Comparison of ENCODE assay signal across 8 mouse cellular contexts in genomic region chr9:107374623-107375022, GRCm38 (mm10). TPM values are rescaled to one million over a fixed set of nuclear protein-coding genes. Genes with fewer than 3 reads are reported as not detected.
DNase-seq lines count a peak whose midpoint lies in the region; ATAC-seq and TF ChIP-seq lines count a peak whose summit lies in the region.

No protein-coding gene starts in this region.

- no peaks in the 10 kb centered on the region for H3K36me3 ChIP-seq in midbrain, postnatal 0 days (ENCODE audit: insufficient read depth, low read length)
- H3K36me3 ChIP-seq in midbrain, embryonic 13.5 days: no peaks in the 10 kb centered on the region
- H3K36me3 ChIP-seq in hindbrain, embryonic 14.5 days (replicated peaks; ENCODE audit: control insufficient read depth, insufficient read depth): no peaks in the 10 kb centered on the region

- ATAC-seq in midbrain, postnatal 0 days (ENCODE audit: low FRiP score): no peak
- ATAC-seq in midbrain, embryonic 13.5 days: no peak
- no peak for ATAC-seq in frontal cortex, adult (ENCODE audit: low TSS enrichment)
- no peak for ATAC-seq in hindbrain, embryonic 14.5 days (ENCODE audit: low FRiP score)

- peak; percentile 74 to 80 for DNase-seq in cerebellum, postnatal 10 days
- no peak for DNase-seq in cerebellum, adult 8-10 months
- no peak for DNase-seq in midbrain, postnatal 0 days (ENCODE audit: low spot score)
- DNase-seq in induced T-regulatory cell, adult 2 months (ENCODE audit: low read depth): peak; percentile 65
- peak; percentile 78 for DNase-seq in retina, embryonic 14.5 days (ENCODE audit: low spot score)
- no peak for DNase-seq in hindbrain, embryonic 14.5 days (ENCODE audit: low spot score)

- H3K4me2 ChIP-seq in midbrain, postnatal 0 days (ENCODE audit: low read depth, low read length, poor library complexity, severe bottlenecking): no peak overlapping the region
- H3K4me2 ChIP-seq in midbrain, embryonic 13.5 days (replicated peaks): no peak overlapping the region
- no peak overlapping the region for H3K4me2 ChIP-seq in hindbrain, embryonic 14.5 days (replicated peaks)

- WGBS in midbrain, postnatal 0 days: 14% methylated on average over 8 of the region's 8 CpGs
- WGBS in midbrain, embryonic 13.5 days: 6% methylated on average over 8 of the region's 8 CpGs
- 7% methylated on average over 8 of the region's 8 CpGs for WGBS in hindbrain, embryonic 14.5 days

- no peak overlapping the region for H3K9ac ChIP-seq in midbrain, postnatal 0 days (replicated peaks; ENCODE audit: low read length, poor library complexity, severe bottlenecking)
- no peak overlapping the region for H3K9ac ChIP-seq in midbrain, embryonic 13.5 days (replicated peaks)
- H3K9ac ChIP-seq in hindbrain, embryonic 14.5 days: no peak overlapping the region

- peak; percentile 54 for TF ChIP-seq CTCF in midbrain, postnatal 0 days (IDR thresholded peaks at IDR 0.05)

- no peak overlapping the region for H3K27ac ChIP-seq in midbrain, postnatal 0 days (ENCODE audit: low read depth, low read length)
- no peak overlapping the region for H3K27ac ChIP-seq in midbrain, embryonic 13.5 days
- no peak overlapping the region for H3K27ac ChIP-seq in hindbrain, embryonic 14.5 days

- H3K27me3 ChIP-seq in midbrain, postnatal 0 days (ENCODE audit: insufficient read depth, low read length): 0 out of 2 replicates have a peak, but pooled peaks cover 3% of the 10 kb centered on the region
- H3K27me3 ChIP-seq in midbrain, embryonic 13.5 days: peaks cover 31% of the 10 kb centered on the region
- H3K27me3 ChIP-seq in hindbrain, embryonic 14.5 days (ENCODE audit: control insufficient read depth, insufficient read depth, low read length): peaks cover 6% of the 10 kb centered on the region; the same call in 1 of the 2 replicates

- no peaks in the 10 kb centered on the region for H3K9me3 ChIP-seq in midbrain, postnatal 0 days (ENCODE audit: low read length)
- no peaks in the 10 kb centered on the region for H3K9me3 ChIP-seq in midbrain, embryonic 13.5 days
- no peaks in the 10 kb centered on the region for H3K9me3 ChIP-seq in hindbrain, embryonic 14.5 days (ENCODE audit: control insufficient read depth, low read length)

- peaks cover 8% of the 10 kb centered on the region; the same call in 1 of the 2 replicates for H3K4me1 ChIP-seq in midbrain, postnatal 0 days (ENCODE audit: insufficient read depth, low read length)
- peaks cover 51% of the 10 kb centered on the region for H3K4me1 ChIP-seq in midbrain, embryonic 13.5 days (replicated peaks)
- H3K4me1 ChIP-seq in hindbrain, embryonic 14.5 days (replicated peaks; ENCODE audit: control insufficient read depth, insufficient read depth, low read length): peaks cover 38% of the 10 kb centered on the region

- H3K4me3 ChIP-seq in midbrain, postnatal 0 days (ENCODE audit: low read depth, low read length): no peak overlapping the region
- H3K4me3 ChIP-seq in midbrain, embryonic 13.5 days (replicated peaks): no peak overlapping the region
- no peak overlapping the region for H3K4me3 ChIP-seq in hindbrain, embryonic 14.5 days (replicated peaks; ENCODE audit: low read length)

RNA-seq across cellular contexts. Expression of gene Cacna2d2, which starts 24.8 kb away (rescaled TPM):
- 138 and 191 TPM in 2 replicates for total RNA-seq in midbrain, postnatal 0 days (2014; rRNA removed)
- polyA plus RNA-seq in midbrain, postnatal 0 days (2015; fragmentation: Nextera tagmentation; extraction: Ambion mirVana): 8.4 and 9.0 TPM in 2 replicates
- polyA plus RNA-seq in midbrain, embryonic 13.5 days (2015; fragmentation: Nextera tagmentation; extraction: Ambion mirVana): 5.9 and 7.1 TPM in 2 replicates
- 6.8 and 7.7 TPM in 2 replicates for polyA plus RNA-seq in hindbrain, embryonic 14.5 days (2014; fragmentation: Nextera tagmentation; extraction: Ambion mirVana)

RNA-seq across cellular contexts. Expression of gene 6430571L13Rik, which starts 34.2 kb away (rescaled TPM):
- 11.0 and 13.6 TPM in 2 replicates for total RNA-seq in midbrain, postnatal 0 days (2014; rRNA removed)
- polyA plus RNA-seq in midbrain, postnatal 0 days (2015; fragmentation: Nextera tagmentation; extraction: Ambion mirVana): 10.4 and 11.1 TPM in 2 replicates
- 6.4 and 8.2 TPM in 2 replicates for polyA plus RNA-seq in midbrain, embryonic 13.5 days (2015; fragmentation: Nextera tagmentation; extraction: Ambion mirVana)
- polyA plus RNA-seq in hindbrain, embryonic 14.5 days (2014; fragmentation: Nextera tagmentation; extraction: Ambion mirVana): 5.4 and 5.6 TPM in 2 replicates

RNA-seq across cellular contexts. Expression of gene Hemk1, which starts 36.5 kb away (rescaled TPM):
- total RNA-seq in midbrain, postnatal 0 days (2014; rRNA removed): 15.8 and 21.3 TPM in 2 replicates
- 15.9 and 19.4 TPM in 2 replicates for polyA plus RNA-seq in midbrain, postnatal 0 days (2015; fragmentation: Nextera tagmentation; extraction: Ambion mirVana)
- polyA plus RNA-seq in midbrain, embryonic 13.5 days (2015; fragmentation: Nextera tagmentation; extraction: Ambion mirVana): 17.5 and 18.1 TPM in 2 replicates
- polyA plus RNA-seq in hindbrain, embryonic 14.5 days (2014; fragmentation: Nextera tagmentation; extraction: Ambion mirVana): 16.7 and 19.1 TPM in 2 replicates

Comparison
In these comparisons a context has a peak if more than half of its experiments do, and no peak if none do; other contexts are left out.
1. DNase-seq: peak in cerebellum, postnatal 10 days (2 of 2), induced T-regulatory cell, adult 2 months (single experiment) and retina, embryonic 14.5 days (single experiment); none in cerebellum, adult 8-10 months (single experiment), midbrain, postnatal 0 days (single experiment) and hindbrain, embryonic 14.5 days (single experiment).